Mouse (Mus musculus) right cerebral cortex, postnatal 36 days (tissue): ENCODE results near the gene Eme1.

Experiments
- DNase-seq, 2 experiments: peaks; one replicate each; pipeline ENCODE4 v3.0.0; 2022; ENCODE audit warnings: low spot score in 2 of 2, mixed read lengths in 1 of 2

Gene Eme1

DNA sequence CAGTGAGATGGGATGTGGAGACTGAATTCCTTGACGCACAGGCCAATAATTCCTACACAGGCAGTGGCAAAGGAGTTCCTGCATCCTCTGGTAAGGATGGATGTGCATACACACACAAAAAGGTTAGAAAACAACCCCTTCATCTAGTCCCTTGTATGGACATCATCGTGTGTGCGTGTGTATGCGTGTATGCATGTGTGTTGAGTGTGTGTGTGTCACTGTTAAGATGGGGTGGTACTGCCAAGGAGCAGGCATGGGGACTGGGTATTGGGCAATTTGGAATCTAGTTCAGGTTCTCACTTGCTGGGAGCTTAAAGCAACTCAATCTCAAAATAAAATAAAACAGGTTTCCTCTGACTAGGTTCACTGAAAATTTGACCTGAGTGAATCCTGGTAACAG lies 7.3 kb downstream of the Eme1 start:
- DNase-seq: no peak

DNA sequence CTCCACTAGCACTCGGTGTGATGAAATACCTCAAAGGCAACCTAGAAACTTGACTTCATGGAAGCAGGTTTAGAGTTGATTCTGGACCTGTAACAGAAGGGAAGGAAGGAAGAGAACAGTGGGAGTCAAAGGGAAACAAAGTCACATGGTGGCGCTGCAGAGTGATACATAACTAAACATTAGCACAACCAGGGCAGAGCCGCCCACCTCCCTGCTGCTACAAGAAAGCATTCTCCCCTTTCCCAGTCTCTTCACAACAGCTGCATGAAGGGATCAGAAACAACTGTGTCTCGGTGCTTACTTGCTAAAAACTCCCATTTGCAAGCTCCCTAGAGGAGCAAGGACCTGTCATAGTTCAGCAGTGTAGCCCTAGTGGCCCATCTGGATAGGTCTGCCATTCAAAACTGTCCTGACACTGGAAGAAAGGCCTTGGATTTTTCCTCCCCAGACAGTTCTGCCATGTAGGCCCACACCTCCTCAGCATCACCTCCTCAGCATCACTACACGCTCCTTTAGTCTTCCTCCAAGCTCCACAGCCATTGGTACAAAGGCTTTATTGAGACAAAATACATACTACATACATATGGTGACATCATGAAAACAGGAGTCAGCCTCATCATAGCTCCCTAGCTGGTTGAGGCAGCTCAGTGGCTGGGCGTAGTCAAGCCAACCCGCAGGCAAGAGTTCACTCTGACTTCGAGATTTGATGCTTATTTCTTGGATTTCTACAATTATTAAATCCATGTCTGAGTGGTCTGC lies 9.1 kb downstream of the Eme1 start:
- peak; percentile 38 to 39 for DNase-seq

DNA sequence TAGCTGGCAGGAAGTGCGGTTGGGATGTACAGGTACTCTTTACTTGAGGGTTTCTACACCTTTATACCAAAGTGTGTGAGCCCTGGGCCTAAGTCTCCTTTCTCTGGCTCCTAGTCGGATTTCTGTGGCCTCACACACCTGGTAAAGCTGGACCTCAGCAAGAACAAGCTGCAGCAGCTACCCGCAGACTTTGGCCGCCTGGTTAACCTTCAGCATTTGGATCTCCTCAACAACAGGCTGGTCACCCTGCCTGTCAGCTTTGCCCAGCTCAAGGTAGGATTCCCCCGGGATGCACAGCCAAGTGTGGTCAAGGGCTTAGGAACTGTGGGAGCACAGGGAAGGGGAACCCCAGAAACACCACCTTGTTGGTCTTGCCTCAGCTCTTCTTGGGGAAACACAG lies 19.3 kb downstream of the Eme1 start:
- no peak for DNase-seq

DNA sequence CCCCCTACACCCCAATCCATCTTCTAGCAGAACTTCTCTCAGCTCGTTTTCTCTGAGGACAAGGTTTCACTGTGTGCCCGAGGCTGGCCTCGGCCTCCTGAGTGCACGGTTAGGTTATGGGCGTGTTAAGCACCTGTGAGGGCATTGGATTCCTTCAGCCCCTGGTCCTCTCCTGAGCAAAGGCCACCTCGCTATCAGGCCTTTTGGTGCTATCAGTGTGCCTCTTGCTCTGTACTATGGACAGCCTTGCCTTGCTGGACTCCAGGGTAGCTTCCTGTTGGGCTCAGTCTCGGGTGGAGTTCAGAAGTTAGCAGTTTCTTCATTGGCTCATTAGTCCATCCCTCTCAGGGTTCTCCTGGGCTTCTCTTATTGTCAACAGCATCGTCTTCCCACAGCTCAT lies 20.8 kb downstream of the Eme1 start:
- DNase-seq: no peak

GRCm38 (mm10) chr11:94631969-94632368 lies 21.8 kb downstream of the Eme1 start:
- DNase-seq: no peak

DNA sequence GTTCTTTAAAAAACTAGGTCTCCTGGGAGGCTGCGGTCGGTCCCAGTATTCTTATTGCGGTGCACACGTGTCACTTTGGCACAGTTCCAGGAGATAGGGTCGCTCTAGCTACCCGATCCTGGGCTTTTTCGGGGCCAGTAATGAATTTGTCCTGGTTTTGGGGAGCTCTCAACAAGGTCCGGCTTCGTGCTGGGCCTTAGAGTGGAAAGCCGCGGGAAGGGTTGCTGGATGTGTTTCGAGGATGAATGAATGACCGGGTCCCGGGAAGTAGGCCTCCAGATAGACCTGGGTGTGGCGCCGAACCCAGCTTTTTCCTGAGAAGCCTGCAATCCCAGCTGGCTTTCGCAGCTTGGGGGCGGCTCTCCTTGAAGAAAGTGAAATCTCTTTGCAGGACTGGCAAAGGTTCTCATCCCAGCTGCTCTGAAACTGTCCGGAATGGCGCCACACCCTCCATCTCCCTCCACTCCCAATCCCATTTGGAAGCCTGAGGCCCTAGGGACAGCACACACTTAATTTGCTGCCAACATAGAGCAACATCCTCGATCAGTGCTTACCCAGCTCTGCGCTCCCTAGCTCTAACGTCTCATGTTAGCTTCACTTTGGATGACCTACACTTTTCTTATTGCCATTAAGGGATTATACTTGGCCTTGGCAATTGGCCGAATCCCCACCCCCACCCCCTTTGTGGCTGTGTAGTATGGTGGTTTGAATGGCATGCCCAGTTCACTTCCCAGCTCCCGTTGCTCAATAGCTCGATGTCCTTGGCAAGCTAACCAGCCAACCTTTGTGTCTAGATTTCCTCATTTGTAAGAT lies 23.4 kb downstream of the Eme1 start:
- DNase-seq: no peak

GRCm38 (mm10) chr11:94629884-94630198 lies 23.9 kb downstream of the Eme1 start:
- no peak for DNase-seq

DNA sequence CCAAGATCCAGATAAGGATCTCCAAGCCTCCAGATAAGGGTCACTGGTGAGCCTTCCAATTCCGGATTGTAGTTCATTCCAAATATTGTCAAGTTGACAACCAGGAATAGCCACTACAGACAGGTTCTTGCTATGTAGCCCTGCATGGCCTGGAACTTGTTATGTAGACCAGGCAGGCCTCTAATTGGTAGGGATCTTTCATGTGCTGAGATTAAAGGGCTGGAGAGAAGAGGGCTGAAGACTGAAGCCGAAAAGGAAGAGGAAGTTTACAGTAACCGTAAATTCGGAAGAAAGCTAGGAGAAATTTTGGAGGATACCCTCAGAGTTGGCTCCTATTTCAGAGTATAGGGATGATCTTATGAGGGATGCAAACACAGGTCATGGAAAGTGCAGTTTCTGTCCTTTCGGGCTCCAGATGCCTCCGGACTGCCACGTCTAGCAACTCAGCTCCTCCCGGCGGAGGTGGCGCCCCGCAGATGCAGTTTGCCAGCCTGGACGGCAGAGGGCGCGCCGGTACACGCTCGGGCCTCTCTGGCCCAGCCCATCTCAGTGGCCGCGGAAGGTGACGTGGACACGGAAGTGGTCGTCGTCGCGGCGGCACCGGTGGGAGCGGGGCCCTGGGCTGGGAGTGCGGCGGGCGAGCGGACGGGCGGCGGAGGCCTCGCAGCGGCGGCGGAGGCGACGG lies 24.4 kb downstream of the Eme1 start, which contains the start of gene Lrrc59:
Lrrc59 (plus strand) TSS at position 569 of the 685 bp plus-strand sequence.
- DNase-seq: peak; percentile 88 to 90

DNA sequence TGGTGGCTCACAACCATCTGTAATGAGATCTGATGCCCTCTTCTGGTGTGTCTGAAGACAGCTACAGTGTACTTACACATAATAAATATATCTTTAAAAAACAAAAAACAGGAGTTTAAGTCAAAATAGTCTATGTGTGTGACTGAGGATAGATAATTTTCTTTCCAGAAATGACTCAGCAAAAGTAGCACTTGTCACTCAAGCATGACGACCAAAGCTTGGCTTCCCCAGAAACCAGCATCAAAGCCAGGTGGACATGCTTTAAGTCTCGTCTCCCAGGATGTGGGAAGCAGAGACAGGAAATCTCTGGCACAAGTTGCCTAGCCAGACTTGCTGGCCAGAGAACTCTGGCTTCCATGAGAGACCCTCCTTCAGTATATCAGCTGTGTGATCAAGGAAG lies 31.6 kb downstream of the Eme1 start:
- DNase-seq: no peak

DNA sequence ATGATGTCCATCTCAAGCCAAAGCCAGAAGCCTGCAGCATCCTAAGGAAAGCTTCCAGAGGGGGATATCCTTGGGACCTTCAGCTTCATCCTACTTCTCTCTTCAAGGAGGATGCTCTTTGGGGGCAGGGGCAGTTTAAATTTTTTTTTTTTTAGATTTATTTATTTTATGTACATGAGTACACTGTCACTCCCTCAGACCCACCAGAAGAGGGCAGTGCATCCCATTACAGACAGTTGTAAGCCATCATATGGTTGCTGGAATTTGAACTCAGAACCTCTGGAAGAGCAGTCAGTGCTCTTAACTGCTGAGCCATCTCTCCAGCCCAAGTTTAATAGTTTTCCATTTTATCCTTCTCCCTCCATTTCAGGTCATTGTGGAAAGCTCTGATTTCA lies 32.3 kb downstream of the Eme1 start:
- DNase-seq: no peak

- DNase-seq: no peak
These were observed 32.9 kb downstream of the Eme1 start for GRCm38 (mm10) chr11:94620766-94621457.

- DNase-seq: no peak
These were observed 36.1 kb downstream of the Eme1 start for GRCm38 (mm10) chr11:94617646-94618045.

DNA sequence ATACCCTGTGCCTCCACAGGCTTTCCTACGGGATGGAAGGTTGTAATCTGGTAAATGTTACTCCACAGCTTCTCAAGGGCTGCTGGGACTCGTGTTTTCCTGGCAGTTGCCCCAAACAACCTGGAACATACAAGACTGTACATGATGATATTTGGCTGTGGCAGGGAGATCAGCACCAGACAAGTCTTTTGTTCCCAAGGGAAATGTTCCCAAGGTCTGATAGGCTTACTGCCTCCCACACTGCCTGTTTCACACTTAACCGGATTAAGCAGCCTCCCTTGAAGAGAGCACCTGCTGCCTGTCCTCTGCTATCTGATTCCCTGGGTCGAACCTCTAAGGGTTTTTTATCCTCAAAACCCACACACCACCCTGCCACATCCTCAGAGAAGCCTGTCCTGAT lies 38.3 kb downstream of the Eme1 start:
- no peak for DNase-seq

GRCm38 (mm10) chr11:94614603-94615002 lies 39.2 kb downstream of the Eme1 start:
- DNase-seq: no peak

GRCm38 (mm10) chr11:94610744-94611740 lies 42.7 kb downstream of the Eme1 start:
- DNase-seq: no peak

DNA sequence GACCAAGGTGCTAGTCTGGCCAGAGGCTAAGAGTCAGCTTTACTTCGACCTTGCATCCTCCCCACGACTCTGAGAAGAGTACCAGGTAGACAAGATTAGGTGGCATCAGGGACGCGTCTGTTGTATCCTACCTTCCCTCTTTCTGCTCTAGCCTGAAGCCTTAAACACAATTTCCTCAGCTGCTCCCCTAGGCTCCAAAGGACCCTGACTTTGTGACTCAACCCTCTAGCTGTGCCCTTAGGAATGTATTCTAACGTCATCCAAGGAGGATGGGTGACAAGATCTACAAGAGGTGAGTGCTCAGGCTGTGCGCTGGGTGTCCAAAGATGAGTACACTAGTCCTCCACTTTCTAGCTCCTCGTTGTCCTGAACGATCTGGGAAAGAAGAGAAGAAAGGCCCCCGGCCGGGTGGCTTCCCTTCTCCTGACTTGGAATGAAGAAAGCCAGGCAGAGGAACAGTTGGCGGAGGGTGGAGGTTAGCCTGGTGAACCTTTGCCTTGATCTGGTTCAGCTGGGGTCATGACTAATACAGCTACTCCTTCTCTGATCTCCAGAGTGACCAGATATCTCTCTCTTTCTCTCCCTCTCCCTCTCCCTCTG lies 51.3 kb downstream of the Eme1 start:
- no peak for DNase-seq

DNA sequence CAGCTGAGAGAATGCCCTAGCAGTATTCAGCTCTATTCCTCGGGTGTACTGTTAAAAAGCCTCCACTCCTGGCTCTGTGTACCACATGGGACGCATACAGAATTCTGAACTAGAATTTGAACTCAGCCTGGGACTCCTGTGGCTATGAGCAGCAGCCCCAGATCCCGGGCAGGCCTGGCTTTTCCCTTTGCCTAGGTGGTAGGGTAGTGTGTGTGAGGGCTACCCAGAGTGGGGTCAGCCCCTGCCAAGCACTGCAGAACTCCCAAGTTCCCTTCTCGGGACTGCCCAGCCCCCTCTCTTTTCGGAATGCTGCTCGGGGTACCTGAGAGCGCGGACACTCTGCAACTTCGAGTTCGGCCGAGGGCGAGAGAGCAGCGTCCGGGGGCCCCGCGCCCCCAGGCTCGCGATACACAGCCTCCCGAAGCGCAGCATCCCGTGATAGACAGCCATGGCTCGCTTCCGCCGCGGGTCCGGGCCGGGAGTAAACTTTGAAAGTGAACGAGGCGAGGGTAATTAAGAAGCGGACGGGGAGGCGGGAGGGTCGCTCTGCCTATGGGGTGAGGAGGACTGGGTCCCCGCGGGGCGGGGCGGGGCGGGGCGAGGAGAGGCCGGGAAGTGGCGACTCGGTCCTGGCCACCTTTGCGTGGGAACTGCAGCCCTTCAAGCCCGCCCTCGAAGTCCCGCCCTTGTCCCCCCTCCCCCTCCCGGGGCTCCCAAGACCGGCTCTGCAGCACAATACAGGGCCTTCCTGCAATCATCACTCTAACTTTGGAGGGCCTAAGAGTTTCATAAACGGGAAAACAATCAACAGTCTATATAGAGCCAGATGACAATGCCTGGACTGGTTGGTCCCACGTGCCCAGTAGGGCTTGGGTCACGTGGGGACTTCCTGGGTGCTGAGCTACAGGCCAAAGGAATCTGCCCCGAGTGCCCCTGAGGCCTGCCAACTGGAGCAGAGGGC lies 52.2 kb downstream of the Eme1 start, which contains the start of gene Acsf2:
Acsf2 (minus strand) TSS at position 551 of the 961 bp plus-strand sequence.
- peak; percentile 15 to 29 for DNase-seq

- no peak for DNase-seq
These were observed 53.3 kb downstream of the Eme1 start for GRCm38 (mm10) chr11:94600447-94600846.
